ENCODE assay signal across 8 mouse cellular contexts in the genomic region with DNA sequence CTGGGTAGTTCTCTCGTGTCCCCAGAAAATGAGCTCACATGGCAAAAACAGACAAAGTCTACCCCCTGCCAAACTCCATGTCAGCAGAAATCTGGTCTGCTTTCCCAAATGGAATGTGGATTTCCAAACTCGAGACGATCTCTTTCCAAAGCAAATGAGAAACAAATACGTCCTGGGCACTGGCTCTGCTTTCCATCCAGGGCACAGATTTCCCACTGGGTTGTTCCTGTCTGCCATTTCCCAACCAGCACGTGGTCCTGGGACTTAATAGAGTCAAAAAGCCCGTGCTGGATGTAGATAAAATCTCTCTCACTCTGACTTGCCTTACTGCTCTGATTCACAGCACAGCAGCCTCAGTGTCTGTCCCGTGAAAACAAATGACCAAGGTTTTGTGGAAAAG.
DNase-seq lines count a peak whose midpoint lies in the region; ATAC-seq lines count a peak whose summit lies in the region.

No protein-coding gene starts in this region.

- ATAC-seq in intestine, embryonic 14.5 days (replicated peaks; ENCODE audit: low FRiP score, low TSS enrichment, low read depth): no peak
- ATAC-seq in intestine, embryonic 15.5 days: no peak
- ATAC-seq in kidney, embryonic 14.5 days (ENCODE audit: low FRiP score, low TSS enrichment): no peak

- 34% methylated on average over 7 of the region's 7 CpGs for WGBS in intestine, embryonic 14.5 days
- 47% methylated on average over 7 of the region's 7 CpGs for WGBS in intestine, embryonic 15.5 days
- 51% methylated on average over 7 of the region's 7 CpGs for WGBS in kidney, embryonic 14.5 days

- H3K27ac ChIP-seq in intestine, embryonic 14.5 days (ENCODE audit: low read depth): no peak overlapping the region
- H3K27ac ChIP-seq in intestine, embryonic 15.5 days: no peak overlapping the region
- H3K27ac ChIP-seq in kidney, embryonic 14.5 days (ENCODE audit: low read depth, low read length): 0 out of 2 replicates have a peak overlapping the region, but pooled peaks have one; percentile 14

- H3K4me1 ChIP-seq in intestine, embryonic 14.5 days (replicated peaks; ENCODE audit: control insufficient read depth, insufficient read depth, low read length): peaks cover 6% of the 10 kb centered on the region
- H3K4me1 ChIP-seq in intestine, embryonic 15.5 days (replicated peaks): peaks cover 5% of the 10 kb centered on the region; the same call in 1 of the 2 replicates
- no peaks in the 10 kb centered on the region for H3K4me1 ChIP-seq in kidney, embryonic 14.5 days (ENCODE audit: control insufficient read depth, insufficient read depth, low read length)

- H3K4me3 ChIP-seq in intestine, embryonic 14.5 days (ENCODE audit: low read depth, low read length): no peak overlapping the region
- H3K4me3 ChIP-seq in intestine, embryonic 15.5 days (replicated peaks): no peak overlapping the region
- H3K4me3 ChIP-seq in kidney, embryonic 14.5 days (ENCODE audit: low read length): no peak overlapping the region

- no peak overlapping the region for H3K9ac ChIP-seq in intestine, embryonic 14.5 days (ENCODE audit: low read length)
- H3K9ac ChIP-seq in intestine, embryonic 15.5 days: no peak overlapping the region
- H3K9ac ChIP-seq in kidney, embryonic 14.5 days (ENCODE audit: low read depth, low read length): no peak overlapping the region

- H3K4me2 ChIP-seq in intestine, embryonic 14.5 days (ENCODE audit: low read length): no peak overlapping the region
- no peak overlapping the region for H3K4me2 ChIP-seq in intestine, embryonic 15.5 days (replicated peaks)
- H3K4me2 ChIP-seq in kidney, embryonic 14.5 days (replicated peaks; ENCODE audit: low read depth, low read length): no peak overlapping the region

- H3K9me3 ChIP-seq in intestine, embryonic 14.5 days (ENCODE audit: control insufficient read depth, low read length): no peaks in the 10 kb centered on the region
- H3K9me3 ChIP-seq in intestine, embryonic 15.5 days: no peaks in the 10 kb centered on the region
- H3K9me3 ChIP-seq in kidney, embryonic 14.5 days (ENCODE audit: control insufficient read depth, low read length): no peaks in the 10 kb centered on the region

- DNase-seq in adrenal gland, postnatal 10 days: peak; percentile 56
- DNase-seq in adrenal gland, adult 8-10 months: no peak
- peak; percentile 50 for DNase-seq in intestine, embryonic 14.5 days (ENCODE audit: low spot score)
- peak; percentile 26 for DNase-seq in cerebellum, adult 11-12 months
- DNase-seq in frontal cortex, postnatal 36 days (ENCODE audit: low spot score in 2 of 2): no peak
- no peak for DNase-seq in B cell, adult 2 months

- no peaks in the 10 kb centered on the region for H3K36me3 ChIP-seq in intestine, embryonic 14.5 days (ENCODE audit: control insufficient read depth, insufficient read depth, low read length)
- no peaks in the 10 kb centered on the region for H3K36me3 ChIP-seq in intestine, embryonic 15.5 days
- H3K36me3 ChIP-seq in kidney, embryonic 14.5 days (ENCODE audit: control insufficient read depth, insufficient read depth, low read length): no peaks in the 10 kb centered on the region

- H3K27me3 ChIP-seq in intestine, embryonic 14.5 days (replicated peaks; ENCODE audit: control insufficient read depth, insufficient read depth, low read length): no peaks in the 10 kb centered on the region
- H3K27me3 ChIP-seq in intestine, embryonic 15.5 days (replicated peaks): no peaks in the 10 kb centered on the region
- no peaks in the 10 kb centered on the region for H3K27me3 ChIP-seq in kidney, embryonic 14.5 days (ENCODE audit: control insufficient read depth, insufficient read depth, low read length)

Comparison
In these comparisons a context has a peak if more than half of its experiments do, and no peak if none do; other contexts are left out.
1. DNase-seq: peak in adrenal gland, postnatal 10 days (single experiment), intestine, embryonic 14.5 days (single experiment) and cerebellum, adult 11-12 months (single experiment); none in adrenal gland, adult 8-10 months (single experiment), frontal cortex, postnatal 36 days (0 of 2) and B cell, adult 2 months (0 of 2).